Mouse (Mus musculus): ENCODE data around the gene Ift140. TPM values are rescaled to one million over a fixed set of nuclear protein-coding genes. Genes with fewer than 3 reads are reported as not detected.
A peak's percentile ranks its signal among the peaks of the same experiment; 100 is the strongest.

Ift140 gene
- total RNA-seq (2021) (1 to 10 TPM; 3.1 to 5.0 TPM), polyA plus RNA-seq (2012; rRNA removed) (4.6 and 5.2 TPM in 2 replicates)
- long read RNA-seq, partial matches to known transcripts: 2 of 9 reads
- long read RNA-seq, other reads (novel, unspliced or antisense): 7 of 9 reads

- intact Hi-C loops (cut with DNase I): loop anchor here (2.0 to 10.0 kb wide), 5 partner anchors 47 to 271 kb away; partner anchors contain the start of genes BC003965 and Ube2i
- Histone ChIP-seq H3K27ac (peak within 1 kb of the TSS; percentile 89), H3K79me2 (replicated peaks; ENCODE audit: control insufficient read depth, insufficient read depth, low read length) (peaks cover 14% of the 10 kb centered on the region), H3K4me3 (peak within 1 kb of the TSS; percentile 71), H3K36me3 (ENCODE audit: control insufficient read depth, insufficient read depth, low read length) (peaks cover 11% of the 10 kb centered on the region), H3K9ac (ENCODE audit: low read depth, low read length) (peak within 1 kb of the TSS; percentile 88), H3K4me1 (ENCODE audit: control insufficient read depth, insufficient read depth, low read length) (no peaks in the 10 kb centered on the region; the same call in 1 of the 2 replicates), H3K27me3 (ENCODE audit: control insufficient read depth, insufficient read depth, low read length) (no peaks in the 10 kb centered on the region)
- WGBS: under 1% methylated on average over 61 of the region's 62 CpGs
- TF ChIP-seq POLR2A (IDR thresholded peaks at IDR 0.05; ENCODE audit: insufficient read depth, low read depth, low read length) (peak; percentile 60; the same call in 1 of the 2 replicates), EP300 (IDR thresholded peaks at IDR 0.05; ENCODE audit: insufficient read depth, low read depth, low read length) (no peak; the same call in 1 of the 2 replicates)
- peak; percentile 98 to 100 for DNase-seq
Measured at GRCm38 (mm10) chr17:25015655-25016291, at the start of gene Ift140, which contains the start of gene Cramp1l. Gene Ift140 (plus strand): TSS chr17:25016085. Gene Cramp1l (minus strand): TSS chr17:25015788.

- Histone ChIP-seq H3K4me1 (ENCODE audit: control insufficient read depth, insufficient read depth, low read length) (no peaks in the 10 kb centered on the region), H3K79me2 (replicated peaks; ENCODE audit: control insufficient read depth, insufficient read depth, low read length) (no peaks in the 10 kb centered on the region), H3K4me3 (no peak overlapping the region), H3K27me3 (ENCODE audit: control insufficient read depth, insufficient read depth, low read length) (no peaks in the 10 kb centered on the region), H3K36me3 (ENCODE audit: control insufficient read depth, insufficient read depth, low read length) (peaks cover 2% of the 10 kb centered on the region; the same call in 1 of the 2 replicates), H3K27ac (no peak overlapping the region), H3K9ac (ENCODE audit: low read depth, low read length) (no peak overlapping the region)
- no peak for DNase-seq
- 90% methylated on average over 6 of the region's 6 CpGs for WGBS
- intact Hi-C loops (cut with DNase I): no loop called here
- TF ChIP-seq CTCF (IDR thresholded peaks at IDR 0.05) (no peak), EP300 (IDR thresholded peaks at IDR 0.05; ENCODE audit: insufficient read depth, low read depth, low read length) (no peak), POLR2A (IDR thresholded peaks at IDR 0.05; ENCODE audit: insufficient read depth, low read depth, low read length) (no peak)
Measured at GRCm38 (mm10) chr17:24987221-24987620, 28.7 kb upstream of the Ift140 start.

- WGBS: 87% methylated on average over 6 of the region's 6 CpGs
- H3K9ac ChIP-seq (ENCODE audit: low read depth, low read length): no peak overlapping the region
- H3K27ac ChIP-seq: no peak overlapping the region
- no peaks in the 10 kb centered on the region; the same call in 1 of the 2 replicates for H3K4me1 ChIP-seq (ENCODE audit: control insufficient read depth, insufficient read depth, low read length)
- H3K36me3 ChIP-seq (ENCODE audit: control insufficient read depth, insufficient read depth, low read length): peaks cover 25% of the 10 kb centered on the region
- no peak for DNase-seq
- intact Hi-C loops (cut with DNase I): no loop called here
- H3K4me3 ChIP-seq: no peak overlapping the region
- H3K79me2 ChIP-seq (replicated peaks; ENCODE audit: control insufficient read depth, insufficient read depth, low read length): peaks cover 1% of the 10 kb centered on the region; the same call in 1 of the 2 replicates
- no peaks in the 10 kb centered on the region for H3K27me3 ChIP-seq (ENCODE audit: control insufficient read depth, insufficient read depth, low read length)
- TF ChIP-seq CTCF (IDR thresholded peaks at IDR 0.05) (no peak), POLR2A (IDR thresholded peaks at IDR 0.05; ENCODE audit: insufficient read depth, low read depth, low read length) (no peak), EP300 (IDR thresholded peaks at IDR 0.05; ENCODE audit: insufficient read depth, low read depth, low read length) (no peak)
Measured at GRCm38 (mm10) chr17:24994721-24995120, 21.2 kb upstream of the Ift140 start.

GRCm38 (mm10) chr17:25005102-25005501 is 10.8 kb upstream of the Ift140 start:
- no peak for DNase-seq
- Histone ChIP-seq H3K4me1 (ENCODE audit: control insufficient read depth, insufficient read depth, low read length) (no peaks in the 10 kb centered on the region; the same call in 1 of the 2 replicates), H3K4me3 (no peak overlapping the region), H3K27ac (no peak overlapping the region), H3K79me2 (replicated peaks; ENCODE audit: control insufficient read depth, insufficient read depth, low read length) (peaks cover 6% of the 10 kb centered on the region; the same call in 1 of the 2 replicates), H3K9ac (ENCODE audit: low read depth, low read length) (no peak overlapping the region), H3K36me3 (ENCODE audit: control insufficient read depth, insufficient read depth, low read length) (peaks cover 6% of the 10 kb centered on the region), H3K27me3 (ENCODE audit: control insufficient read depth, insufficient read depth, low read length) (no peaks in the 10 kb centered on the region)
- TF ChIP-seq CTCF (IDR thresholded peaks at IDR 0.05) (peak; percentile 55), POLR2A (IDR thresholded peaks at IDR 0.05; ENCODE audit: insufficient read depth, low read depth, low read length) (no peak)
- intact Hi-C loops (cut with DNase I): no loop called here
- WGBS: 95% methylated on average over 3 of the region's 3 CpGs

GRCm38 (mm10) chr17:25007480-25007879 is 8.4 kb upstream of the Ift140 start:
- TF ChIP-seq CTCF (IDR thresholded peaks at IDR 0.05) (no peak), POLR2A (IDR thresholded peaks at IDR 0.05; ENCODE audit: insufficient read depth, low read depth, low read length) (no peak), EP300 (IDR thresholded peaks at IDR 0.05; ENCODE audit: insufficient read depth, low read depth, low read length) (no peak)
- Histone ChIP-seq H3K4me3 (no peak overlapping the region), H3K79me2 (replicated peaks; ENCODE audit: control insufficient read depth, insufficient read depth, low read length) (peaks cover 10% of the 10 kb centered on the region), H3K27me3 (ENCODE audit: control insufficient read depth, insufficient read depth, low read length) (no peaks in the 10 kb centered on the region), H3K4me1 (ENCODE audit: control insufficient read depth, insufficient read depth, low read length) (no peaks in the 10 kb centered on the region; the same call in 1 of the 2 replicates), H3K9ac (ENCODE audit: low read depth, low read length) (no peak overlapping the region), H3K36me3 (ENCODE audit: control insufficient read depth, insufficient read depth, low read length) (peaks cover 13% of the 10 kb centered on the region), H3K27ac (no peak overlapping the region)
- DNase-seq: no peak
- intact Hi-C loops (cut with DNase I): no loop called here
